Mouse (Mus musculus) adipocyte (in vitro differentiated cells): ENCODE measurements around the gene Gsk3b.
"Not testable (repeated sequence)": the region's sequence is repeated elsewhere in the genome, so short reads cannot be mapped to it uniquely, and the experiment has no call there.

Source experiments
- DNase-seq: peaks from one replicate; pipeline ENCODE4 v3.0.0-alpha.2; 2016; ENCODE audit warnings: low spot score

Gene Gsk3b

DNA sequence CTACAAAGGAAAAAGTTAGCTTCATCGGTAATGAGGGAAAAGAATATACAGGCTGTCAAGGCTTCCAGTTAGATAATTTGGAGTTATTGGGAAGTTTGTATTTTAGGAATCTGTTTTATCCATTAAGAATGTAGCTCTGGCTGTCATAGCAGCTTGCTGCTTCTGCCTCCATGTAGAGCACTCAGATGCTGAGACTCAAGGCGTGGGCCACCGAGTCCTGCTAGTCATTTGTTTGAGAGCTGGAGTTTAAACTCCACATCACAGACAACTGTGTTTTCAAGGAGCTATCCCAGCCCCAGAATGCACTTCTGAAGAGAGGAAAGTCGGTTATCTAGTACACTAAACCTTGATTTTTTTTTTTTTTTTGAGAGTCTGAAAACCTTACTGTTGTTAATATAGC is 101.2 kb downstream of the Gsk3b start:
- DNase-seq, result no peak

DNA sequence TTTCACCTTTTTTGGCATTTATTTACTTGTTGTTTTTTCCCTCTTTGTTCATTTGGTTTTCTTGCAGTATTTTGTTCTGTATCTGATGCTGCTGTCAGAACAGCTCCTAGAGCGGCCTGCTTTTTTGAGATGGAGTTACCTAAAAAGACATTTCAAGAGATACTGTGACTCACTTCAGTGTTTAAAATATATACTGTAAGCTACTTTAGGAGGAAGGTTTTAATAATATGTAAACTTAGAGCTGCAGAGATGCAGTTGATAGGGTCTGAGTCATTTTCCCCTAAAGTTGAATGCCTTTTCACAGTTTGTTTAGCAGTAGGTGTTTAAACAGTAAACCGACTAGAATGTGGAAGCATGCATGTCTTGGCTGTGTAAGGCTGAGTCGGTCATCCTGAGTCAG is 101.7 kb downstream of the Gsk3b start:
- no peak for DNase-seq

DNA sequence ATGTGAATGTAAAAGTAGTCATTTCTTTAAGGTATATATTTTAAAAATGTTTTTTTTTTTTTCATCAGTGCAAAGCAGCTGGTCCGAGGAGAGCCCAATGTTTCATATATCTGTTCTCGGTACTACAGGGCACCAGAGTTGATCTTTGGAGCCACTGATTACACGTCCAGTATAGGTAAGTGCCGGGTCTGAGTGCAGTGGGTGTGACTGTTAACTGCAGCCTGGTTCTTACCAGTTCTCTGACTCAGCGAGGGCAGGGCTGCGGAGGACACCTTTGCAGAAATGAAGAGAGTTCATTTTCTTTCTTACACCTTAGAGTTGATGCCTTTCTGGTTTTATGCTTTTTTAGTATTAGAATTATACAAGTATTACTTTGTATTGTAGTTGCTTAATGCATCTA is 102.7 kb downstream of the Gsk3b start:
- no peak for DNase-seq

DNA sequence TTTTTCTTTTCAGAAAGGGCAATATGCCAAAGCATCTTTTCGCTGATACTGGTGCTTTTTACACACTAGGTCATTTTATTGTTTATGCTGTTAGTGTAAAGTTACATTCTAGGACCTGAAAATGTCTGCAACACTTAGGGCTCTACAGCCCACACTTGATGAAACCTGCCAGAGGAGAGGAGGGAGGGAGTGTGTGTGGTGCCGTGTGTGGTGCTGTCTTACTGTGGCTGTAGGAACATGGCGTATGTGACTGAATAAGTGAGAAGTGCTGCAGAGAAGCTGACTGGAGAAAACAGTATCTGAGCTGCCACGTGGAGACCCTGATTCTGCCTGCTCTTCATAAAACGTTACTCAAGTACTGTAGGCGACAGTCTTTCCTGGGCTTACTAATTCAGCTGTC is 103.8 kb downstream of the Gsk3b start:
- no peak for DNase-seq

DNA sequence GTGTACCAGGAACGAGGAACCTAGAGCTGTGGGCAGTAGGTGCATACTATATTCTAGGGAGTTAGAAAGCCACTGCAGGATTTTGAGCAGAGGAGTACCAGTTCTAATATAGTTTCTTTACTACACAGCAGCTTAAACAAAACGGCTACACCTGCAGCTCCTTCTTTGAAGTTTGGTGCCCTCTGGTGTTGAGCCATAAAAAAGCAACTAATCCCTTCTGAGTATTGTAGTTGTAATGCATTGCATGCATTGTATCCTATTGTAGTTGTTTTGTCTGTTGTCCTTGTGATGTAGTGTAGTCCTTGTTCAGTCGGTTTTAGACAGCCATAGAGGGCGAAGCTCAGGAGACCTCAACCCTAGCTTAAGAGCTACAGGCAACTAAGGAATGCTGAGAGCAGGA is 108.5 kb downstream of the Gsk3b start:
- DNase-seq, result peak; percentile 75

DNA sequence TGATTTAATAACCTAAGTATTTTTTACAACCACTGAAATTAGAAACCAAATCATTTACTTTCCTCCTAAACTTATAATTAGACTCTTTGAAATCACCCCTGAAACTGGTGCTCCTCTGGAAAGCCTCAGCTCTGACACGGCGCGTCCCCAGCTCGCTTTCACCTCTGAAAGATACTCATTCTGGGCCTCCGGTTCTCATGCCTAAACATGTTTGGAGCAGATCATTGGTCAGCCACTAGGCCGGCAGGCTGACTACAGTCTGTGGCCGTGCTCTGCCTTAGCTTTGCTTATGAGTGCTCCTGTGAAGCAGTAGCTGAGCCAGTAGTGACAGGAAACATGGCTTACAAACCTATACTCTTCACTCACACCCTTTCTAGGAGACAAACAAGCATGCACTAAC is 116.5 kb downstream of the Gsk3b start:
- no peak for DNase-seq

DNA sequence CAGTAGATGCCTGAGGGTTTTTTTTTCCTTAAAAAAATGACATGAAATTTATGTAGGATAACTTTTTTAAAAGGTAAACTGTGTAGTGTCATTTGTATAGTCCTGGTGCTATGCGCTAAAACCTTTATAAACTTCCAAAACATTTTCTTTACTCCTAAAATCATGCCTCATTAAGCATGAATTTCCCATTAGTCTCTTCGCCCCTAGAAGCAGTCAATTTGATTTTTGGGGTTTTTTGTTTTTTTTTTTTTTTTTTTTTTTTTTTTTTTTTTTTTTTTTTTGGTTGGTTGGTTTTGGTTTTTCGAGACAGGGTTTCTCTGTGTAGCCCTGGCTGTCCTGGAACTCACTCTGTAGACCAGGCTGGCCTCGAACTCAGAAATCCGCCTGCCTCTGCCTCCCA is 133.7 kb downstream of the Gsk3b start:
- DNase-seq, result not testable (repeated sequence)

DNA sequence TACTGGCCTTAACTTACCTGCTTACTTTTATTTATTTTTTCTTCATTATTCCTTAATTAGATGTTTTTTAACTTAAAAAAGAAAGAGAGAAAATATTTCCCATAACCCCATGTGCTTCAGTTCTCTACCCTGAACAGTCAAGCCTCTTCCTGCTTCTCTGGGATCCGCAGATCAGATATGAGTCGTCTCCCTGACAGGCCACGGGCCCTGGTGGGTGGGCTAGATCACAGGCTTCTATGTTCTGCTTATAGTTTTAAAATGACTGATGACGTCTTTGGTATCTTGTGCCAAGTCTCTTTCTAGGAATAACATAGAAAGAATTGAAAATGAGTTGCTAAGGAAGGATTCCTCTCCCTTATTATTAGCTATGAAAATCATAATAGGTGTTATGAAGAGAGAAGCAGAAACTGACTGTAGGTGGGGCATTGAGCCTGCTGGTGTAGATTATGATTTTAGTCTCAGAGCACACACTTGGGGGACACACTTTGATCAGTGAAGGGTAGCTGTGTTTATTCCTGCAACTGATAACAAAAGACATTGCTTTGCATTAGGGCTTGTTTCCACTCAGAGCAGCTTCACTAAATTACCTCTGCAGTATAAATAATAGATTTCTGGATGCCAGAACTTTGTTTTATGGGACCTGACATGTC is 148.3 kb downstream of the Gsk3b start:
- no peak for DNase-seq

DNA sequence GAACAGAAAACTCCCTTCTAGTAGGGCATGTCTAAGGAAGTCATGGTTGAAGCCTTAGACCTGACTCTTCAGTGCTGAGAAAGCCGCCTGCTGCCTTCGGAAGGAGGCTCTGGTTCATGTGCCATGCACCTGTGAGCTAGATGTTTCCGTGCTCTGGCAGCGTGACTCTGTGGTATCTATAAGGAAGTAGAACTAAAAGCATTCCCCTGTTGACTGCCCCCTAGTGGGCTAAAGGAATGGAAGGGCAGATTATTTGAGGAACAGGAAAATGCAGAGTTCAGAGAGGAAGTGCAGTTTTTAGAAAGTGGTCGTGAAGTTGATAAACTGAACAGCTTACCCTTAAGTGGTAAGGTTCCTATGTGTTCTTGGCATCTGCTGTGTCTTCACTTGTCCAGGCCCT is 150.9 kb downstream of the Gsk3b start:
- peak; percentile 55 for DNase-seq

DNA sequence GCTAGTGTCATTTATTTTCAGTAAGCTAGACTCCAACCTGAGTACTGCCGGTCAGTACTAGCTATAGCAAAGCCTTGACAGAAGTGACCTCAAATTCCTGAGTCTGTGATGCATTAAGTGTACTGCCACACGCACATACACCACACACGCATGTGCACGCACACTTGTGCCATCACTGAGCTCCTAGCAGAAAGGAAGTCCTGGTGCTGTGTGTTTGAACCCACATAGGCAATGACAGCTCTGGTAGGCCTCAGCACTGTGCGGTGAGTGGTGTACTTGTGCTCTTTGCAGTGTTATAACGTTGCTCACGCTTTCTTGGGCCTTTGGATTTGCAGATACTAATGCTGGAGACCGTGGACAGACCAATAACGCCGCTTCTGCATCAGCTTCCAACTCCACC is 151.4 kb downstream of the Gsk3b start:
- DNase-seq, result no peak

DNA sequence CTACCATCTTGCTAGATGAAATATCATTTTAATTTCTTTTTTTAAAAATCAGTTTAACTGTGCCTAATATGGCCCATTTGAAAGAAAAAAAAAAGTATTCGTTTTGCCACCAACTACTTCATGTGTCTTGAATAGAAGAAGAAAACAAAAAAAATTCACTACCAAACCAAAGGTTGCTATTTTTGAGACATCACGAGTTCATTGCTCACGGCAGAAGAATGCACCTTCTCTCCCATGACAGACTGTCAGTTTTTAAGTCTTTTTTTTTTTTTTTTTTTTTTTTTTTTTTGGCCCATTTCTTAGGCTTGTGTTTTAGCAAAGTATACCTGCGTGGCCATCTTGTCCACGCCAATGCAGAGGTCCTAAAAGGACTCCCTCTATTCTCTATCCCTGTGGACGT is 155.3 kb downstream of the Gsk3b start:
- no peak for DNase-seq

DNA sequence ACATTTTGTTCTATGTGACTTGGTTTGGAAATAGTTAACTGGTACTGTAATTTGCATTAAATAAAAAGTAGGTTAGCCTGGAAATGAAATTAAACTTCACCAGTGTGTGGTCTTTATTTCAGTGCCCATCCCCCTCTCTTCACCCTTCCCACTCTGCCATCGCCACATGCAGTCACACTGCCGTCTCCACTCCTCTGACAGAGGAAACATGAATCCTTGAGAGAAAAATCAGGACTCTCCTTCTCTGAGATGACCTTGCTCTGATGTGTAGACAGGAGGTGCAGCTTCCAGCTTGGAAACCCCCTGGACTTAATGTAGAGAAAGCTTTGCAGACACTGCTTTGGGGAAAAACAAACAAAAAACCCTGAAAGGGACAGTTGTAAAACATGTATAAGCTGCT is 156.6 kb downstream of the Gsk3b start:
- no peak for DNase-seq

DNA sequence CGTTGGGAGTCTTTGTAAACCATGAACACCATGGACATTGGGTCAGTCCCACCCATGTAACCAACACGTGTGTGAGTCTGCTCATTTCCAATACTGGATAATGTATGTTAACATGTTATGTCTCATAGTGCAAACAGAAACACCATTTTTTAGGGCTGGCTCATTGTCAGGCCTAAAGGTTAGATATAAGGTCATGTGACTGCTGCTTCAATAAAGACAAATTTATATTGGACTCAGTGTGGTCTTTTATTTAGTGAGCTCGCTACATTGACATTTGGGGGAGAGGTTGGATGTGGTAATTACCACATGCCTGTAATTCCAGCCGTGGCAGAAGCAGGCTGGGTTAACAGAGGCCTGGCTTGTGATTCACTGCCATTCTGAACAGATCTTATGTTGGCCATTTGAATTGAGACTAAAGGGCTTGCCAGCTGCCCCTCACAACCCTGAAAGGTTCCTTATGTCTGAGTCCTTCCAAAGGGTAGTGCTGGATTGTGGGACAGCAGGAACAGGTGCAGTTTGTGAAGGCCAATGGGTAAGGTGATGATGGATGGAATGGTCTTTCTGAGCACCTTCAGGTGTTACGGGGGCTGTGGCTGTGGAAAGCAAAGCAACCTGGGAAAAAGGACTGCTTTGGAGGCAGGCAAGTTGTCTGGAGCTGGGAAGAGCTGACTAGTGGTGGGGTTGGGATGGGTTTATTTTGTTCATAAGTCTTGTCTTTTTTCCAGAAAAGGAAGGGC is 157.2 kb downstream of the Gsk3b start:
- DNase-seq, result no peak

DNA sequence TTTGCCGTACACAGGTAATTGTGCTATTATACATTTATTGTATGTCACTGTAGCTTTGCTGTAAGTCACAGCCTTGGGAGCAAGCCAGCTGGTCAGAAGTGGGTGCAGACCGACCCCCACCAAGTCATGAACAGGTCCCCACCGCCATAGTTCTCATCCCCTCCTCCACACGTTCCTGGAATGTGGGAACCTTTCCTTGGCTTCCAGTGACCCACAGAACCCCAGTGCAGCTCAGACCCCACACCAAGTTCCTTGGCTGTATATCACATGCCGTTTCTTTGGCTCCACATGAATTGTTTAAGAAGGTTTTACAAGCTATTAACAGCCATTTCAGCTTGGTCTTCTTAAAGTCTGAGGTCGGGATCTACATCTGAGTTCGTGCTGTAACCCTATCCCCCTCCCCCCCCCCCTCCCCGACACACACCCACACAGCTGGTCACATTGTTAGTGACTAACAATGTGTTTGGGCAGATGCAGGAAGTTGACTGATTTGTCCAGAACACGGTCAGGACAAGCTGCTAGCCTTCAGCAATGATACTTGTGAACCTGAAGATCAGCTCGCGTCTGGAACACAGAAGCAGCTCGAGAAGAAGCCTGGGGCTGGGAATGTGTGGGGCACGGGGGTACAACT is 159.6 kb downstream of the Gsk3b start:
- no peak for DNase-seq

DNA sequence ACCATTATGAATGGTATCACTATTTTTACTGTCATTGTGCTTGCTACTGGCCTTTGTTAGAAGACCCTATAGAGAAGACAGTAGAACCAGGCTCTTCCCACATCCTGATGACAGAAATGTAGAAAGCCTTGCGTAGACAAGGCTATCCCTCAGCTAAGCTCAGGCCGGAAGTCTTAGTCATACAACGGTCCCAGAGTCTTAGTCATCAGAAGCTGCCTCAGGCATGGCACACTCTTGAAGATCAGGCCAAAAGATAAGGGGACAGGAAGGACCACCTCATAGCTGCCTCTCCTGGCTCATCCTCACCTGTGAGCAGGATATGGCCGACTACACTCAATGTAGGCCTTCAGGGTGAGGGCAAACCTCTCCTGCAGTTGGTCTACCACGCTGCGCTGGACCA is 161.7 kb downstream of the Gsk3b start:
- no peak for DNase-seq

DNA sequence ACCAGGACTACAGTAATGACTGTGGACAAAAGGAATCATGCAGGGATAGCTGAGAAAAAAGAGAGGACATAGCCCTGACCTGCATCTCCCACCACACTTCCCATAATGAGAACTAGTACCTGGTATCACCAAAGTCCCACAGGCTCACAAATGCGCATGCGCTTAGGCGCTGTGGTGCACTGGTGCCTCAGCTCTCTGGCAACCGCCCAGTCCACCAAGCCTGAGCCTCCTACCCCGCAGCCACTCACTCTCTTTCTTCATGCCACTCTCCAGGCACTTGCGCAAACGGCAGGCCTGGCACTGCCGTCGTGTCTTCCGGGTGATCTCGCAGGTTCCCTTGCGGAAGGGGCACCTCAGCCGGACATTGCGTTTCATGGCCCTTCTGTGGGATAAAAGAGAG is 165.2 kb downstream of the Gsk3b start:
- no peak for DNase-seq

DNA sequence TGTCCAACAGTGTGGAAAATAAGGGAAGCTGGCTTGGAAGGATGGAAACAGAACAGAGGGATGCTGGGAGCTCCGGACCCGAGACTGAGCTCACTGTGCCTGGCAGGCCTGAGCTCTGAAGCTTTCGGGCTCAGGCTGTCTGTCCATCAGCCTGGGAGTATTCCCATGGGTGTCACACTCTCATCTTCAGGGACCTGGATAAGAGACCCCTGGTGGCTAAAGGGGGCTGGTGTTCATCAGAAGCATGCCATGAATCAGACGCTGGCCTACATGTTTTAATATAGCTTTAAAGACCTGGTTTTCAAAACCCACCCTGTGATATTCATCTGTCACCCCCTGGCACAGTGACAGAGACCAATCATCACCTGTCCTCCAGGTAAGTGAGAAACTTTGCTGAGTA is 166.3 kb downstream of the Gsk3b start:
- no peak for DNase-seq

DNA sequence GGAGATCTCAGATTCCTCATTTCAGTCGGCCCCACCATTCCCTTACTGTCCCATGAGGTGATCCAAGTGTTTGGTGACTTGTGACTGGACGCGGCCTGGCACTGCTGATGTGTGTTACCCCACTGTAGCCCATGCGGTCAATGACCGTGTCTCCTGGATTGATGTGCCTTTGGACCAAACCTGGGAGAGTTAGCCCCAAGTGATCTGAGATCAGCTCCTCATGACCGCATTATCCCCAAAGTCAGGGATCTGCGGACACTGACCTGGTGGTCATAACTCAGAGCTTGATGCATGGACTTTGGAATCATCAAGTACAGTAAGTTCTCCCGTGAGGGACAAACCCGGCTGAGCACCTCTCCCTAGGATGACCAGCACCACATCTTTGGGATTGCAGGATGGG is 167.1 kb downstream of the Gsk3b start:
- no peak for DNase-seq

DNA sequence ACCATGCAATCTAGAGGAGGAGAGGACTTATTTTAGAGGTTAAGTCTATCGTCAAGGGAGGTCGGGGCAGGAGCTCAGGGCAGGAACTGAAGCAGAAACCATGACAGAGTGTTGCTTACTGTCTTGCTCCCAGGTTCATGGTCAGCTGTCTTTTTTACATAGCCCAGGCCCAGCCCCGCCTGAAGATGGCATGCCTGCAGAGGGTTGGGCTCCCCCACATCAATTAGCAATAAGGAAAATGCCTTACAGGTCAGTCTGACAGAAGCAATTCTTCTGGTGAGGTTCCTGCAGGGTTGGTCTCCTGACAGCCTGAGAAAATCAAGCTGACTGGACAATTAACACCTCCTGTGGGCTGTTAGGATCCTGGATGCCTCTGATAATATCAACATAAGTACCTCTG is 182.8 kb downstream of the Gsk3b start:
- no peak for DNase-seq

DNA sequence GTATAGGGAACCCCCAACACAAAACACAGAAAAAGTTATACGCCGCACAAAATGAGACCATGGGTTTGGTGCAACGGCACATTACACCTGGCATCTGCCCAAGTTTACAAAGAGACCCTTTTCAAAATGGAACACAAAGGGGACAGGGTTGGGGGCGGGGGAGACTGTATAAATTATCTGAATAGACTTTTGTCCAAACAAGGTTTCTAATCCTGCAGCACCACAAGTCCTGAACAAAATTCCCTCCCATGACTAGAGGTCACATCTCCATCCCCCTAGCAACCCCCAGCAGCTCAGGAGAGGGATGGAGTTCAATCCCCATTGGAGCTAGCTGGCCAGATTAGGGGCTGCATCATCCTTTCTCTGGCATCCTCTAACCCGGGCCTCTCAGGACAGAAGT is 183.7 kb downstream of the Gsk3b start:
- DNase-seq, result no peak

DNA sequence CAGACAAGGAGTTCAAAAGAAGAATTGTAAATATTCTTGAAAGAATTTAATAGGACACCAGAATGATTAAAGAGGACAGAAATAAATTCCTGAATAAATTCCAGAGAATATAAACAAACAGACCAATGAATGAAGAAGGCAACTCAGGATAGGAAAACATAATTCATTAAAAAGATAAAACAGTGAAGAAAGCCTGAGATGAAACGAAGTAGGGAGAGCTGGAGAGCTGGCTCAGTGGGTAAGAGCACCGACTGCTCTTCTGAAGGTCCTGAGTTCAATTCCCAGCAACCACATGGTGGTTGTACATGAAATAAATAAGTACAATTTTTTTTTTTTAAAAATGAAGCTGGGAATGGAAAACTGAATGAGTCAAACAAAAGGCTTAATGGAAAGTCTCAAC is 185.9 kb downstream of the Gsk3b start:
- no peak for DNase-seq

DNA sequence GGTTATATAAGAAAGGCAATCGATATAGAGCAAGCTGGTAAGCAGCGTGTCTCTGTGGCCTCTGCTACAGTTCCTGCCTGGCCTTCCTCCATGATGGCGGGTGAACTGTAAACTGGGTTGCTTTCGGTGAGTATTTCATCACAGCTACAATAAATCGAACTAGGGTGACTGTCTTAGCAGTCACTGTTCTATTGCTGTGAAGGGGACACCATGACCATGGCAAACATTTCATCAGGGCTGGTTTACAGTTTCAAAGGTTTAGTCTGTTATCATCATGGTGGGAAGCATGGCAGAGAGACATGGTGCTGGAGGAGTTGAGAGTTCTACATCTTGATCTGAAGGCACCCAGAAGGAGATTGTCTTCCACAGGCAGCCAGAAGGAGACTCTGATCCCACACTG is 191.0 kb downstream of the Gsk3b start:
- DNase-seq, result peak; percentile 27

DNA sequence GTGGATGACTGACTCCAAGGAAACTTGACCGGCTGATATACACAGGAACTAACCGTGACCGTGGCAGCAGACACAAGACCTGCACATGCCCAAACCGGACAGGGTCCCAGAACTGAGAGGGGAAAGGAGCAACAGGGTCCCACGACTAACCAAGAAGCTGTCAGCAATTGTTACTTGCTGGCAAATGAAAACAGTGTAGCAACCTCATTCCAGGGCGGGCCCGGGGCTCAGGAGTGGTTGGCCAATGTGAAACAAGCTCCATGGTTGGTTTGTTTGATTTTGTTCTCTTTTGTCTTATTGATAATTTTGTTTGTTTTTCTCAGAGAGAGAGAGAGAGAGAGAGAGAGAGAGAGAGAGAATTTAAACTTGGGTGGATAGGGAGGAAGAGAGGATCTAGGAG is 192.2 kb downstream of the Gsk3b start:
- DNase-seq, result no peak
